Mouse (Mus musculus): ENCODE measurements around the gene Entpd7.

Entpd7 gene

DNA sequence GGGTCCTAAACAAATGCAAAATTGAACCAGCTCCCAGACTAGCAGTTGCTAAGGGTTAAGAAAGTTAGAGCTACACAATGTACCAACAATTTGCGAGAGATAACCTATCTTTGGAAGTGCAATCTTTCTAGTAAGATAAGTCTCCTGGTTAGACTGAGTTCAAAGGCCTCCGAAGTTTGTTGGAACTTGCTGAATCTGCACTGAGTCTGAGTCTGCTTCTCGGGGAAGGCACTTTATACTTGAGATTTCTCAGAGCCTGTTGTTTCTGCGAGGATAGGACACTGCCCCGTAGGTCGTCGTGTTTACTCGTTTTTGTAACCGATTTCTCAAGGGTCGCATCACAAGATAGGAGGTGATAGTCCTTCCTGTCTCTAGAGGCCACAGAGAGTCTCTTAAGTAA, 86.0 kb downstream of the Entpd7 start:
- no peak for DNase-seq

DNA sequence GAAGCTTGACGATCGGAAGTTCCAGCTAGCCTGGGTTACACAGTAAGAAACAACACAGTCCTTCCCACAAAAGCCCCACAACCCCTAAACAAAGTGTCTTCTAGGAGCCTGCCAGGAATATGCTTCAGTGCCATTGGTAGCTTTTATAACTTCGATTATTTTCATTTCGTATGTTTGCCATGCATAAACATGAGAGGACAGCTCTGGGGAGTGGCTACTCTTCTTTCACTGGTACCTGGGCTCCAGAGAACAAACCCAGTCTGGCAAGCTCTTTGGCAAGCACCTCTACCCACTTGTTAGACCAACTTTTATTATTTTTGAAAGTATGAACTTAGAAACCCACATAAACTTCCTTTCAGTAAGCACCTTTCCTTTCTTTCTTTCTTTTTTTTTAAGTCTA, 87.1 kb downstream of the Entpd7 start:
- no peak for DNase-seq

DNA sequence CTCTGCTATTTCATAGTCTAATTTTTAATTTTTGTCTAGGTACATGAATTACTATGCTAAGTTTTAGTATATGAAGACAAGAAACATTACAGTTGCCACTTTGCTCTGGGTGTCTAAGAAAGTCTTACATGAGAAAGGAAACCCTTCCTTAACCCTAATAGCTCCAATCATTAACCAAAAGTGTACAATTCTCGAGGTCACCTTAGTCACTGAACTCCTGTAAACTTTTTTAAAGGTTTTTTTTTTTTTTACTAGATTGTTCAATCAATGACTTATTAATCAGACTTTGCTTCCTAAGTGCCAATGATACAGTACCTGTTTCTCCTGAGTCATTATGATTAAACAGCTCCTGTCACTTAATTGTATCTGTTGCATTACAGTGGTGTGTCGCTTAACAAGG, 87.8 kb downstream of the Entpd7 start:
- no peak for DNase-seq

DNA sequence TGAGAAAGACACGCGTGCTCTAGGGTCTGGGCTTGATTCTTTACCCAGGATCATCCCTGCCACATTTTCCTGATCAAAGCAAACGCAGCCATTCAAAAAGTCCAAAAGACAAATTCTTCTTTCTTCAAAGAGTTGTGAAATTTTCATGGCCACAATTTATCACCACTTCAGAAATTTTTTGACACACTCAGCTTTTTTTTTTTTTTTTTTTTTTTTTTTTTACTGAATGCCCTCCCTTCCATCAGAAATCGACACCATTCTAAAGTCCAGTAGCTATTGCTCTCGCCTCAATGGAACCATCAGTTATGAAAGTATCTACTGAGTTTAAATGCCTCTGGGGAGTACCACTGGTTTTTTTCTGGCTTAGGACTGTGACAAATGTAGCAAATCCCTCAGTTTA, 90.9 kb downstream of the Entpd7 start:
- no peak for DNase-seq

DNA sequence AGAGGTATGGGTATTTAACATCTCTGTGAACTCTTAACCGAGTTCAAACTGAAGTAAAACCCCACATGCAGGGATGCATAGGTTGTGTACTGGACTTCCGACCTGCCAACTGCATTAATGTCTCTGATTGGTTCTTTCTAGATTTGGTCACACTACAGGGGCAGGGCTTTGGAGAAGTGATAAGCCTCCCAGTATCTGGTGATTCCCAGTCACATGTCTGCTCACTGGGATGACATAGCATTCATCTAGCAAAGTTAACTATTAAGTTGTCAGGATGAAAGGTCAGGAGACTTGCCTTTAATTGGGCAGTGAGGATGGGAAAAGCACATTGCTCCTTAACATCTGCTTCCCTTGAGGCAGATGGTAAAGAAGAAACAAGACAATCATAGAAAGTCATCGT, 92.5 kb downstream of the Entpd7 start, which contains the start of gene Abcc2:
Gene Abcc2 (plus strand): TSS at position 213 of the 400 bp plus-strand sequence.
- no peak for DNase-seq

Measured in cerebellum, adult 9-10 months (tissue).